Mouse (Mus musculus): ENCODE data around the gene Rps8. TPM values are rescaled to one million over a fixed set of nuclear protein-coding genes. Genes with fewer than 3 reads are reported as not detected.

Gene Rps8
- polyA plus RNA-seq, 1 experiment = 456 TPM

DNA sequence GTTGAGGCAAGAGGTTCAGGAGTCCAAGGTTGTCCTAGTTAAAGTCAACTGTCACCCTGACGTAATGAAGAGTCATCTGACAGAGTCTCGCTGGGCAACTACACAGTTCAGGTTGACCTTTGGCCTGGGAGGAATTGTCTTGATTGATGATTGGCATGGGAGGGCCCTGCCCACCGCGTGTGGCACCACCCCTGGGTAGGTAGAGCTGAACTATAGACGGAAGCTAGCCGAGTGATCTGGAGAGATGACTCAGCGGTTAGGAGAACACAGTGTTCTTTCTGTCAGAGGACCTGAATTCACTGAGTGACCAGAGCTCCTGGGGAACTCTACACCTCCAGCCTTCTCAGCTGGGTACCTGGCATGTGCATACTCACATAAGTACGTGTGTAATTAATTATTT is 20.0 kb downstream of the Rps8 start:
- TF ChIP-seq CTCF (IDR thresholded peaks at IDR 0.05; ENCODE audit: insufficient read depth, low read length) (no peak), POLR2A (IDR thresholded peaks at IDR 0.05; ENCODE audit: borderline replicate concordance, extremely low read depth, low read depth, low read length) (no peak)
- Histone ChIP-seq H3K4me3 (replicated peaks; ENCODE audit: extremely low read depth, low read depth, low read length) (no peak overlapping the region), H3K4me1 (ENCODE audit: control insufficient read depth, insufficient read depth, low read length) (peaks cover 5% of the 10 kb centered on the region)
- DNase-seq = peak; percentile 58
- 29% methylated on average over 8 of the region's 8 CpGs for WGBS

DNA sequence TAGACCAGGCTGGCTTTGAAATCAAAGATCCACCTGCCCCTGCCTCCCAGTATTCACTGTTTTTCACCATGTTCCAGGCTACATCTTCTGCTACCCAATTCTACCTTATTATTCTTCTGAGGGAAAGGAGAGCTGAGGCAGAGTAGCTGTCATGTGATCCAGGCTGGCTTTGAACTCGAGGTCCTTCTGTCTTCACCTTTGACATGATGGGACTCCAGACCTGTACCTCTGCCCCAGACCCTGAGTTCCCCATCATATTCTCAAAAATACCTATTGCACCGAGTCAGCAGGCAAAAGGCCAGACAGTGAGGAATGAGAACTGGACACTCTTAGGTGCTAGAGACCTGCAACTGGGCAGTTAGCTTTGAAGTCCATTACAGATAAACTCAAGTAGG is 21.4 kb downstream of the Rps8 start:
- TF ChIP-seq POLR2A (IDR thresholded peaks at IDR 0.05; ENCODE audit: borderline replicate concordance, extremely low read depth, low read depth, low read length) (no peak), CTCF (IDR thresholded peaks at IDR 0.05; ENCODE audit: insufficient read depth, low read length) (no peak)
- no peak for DNase-seq
- Histone ChIP-seq H3K4me3 (replicated peaks; ENCODE audit: extremely low read depth, low read depth, low read length) (no peak overlapping the region), H3K4me1 (ENCODE audit: control insufficient read depth, insufficient read depth, low read length) (peaks cover 5% of the 10 kb centered on the region)
- 29% methylated on average over 2 of the region's 2 CpGs for WGBS

DNA sequence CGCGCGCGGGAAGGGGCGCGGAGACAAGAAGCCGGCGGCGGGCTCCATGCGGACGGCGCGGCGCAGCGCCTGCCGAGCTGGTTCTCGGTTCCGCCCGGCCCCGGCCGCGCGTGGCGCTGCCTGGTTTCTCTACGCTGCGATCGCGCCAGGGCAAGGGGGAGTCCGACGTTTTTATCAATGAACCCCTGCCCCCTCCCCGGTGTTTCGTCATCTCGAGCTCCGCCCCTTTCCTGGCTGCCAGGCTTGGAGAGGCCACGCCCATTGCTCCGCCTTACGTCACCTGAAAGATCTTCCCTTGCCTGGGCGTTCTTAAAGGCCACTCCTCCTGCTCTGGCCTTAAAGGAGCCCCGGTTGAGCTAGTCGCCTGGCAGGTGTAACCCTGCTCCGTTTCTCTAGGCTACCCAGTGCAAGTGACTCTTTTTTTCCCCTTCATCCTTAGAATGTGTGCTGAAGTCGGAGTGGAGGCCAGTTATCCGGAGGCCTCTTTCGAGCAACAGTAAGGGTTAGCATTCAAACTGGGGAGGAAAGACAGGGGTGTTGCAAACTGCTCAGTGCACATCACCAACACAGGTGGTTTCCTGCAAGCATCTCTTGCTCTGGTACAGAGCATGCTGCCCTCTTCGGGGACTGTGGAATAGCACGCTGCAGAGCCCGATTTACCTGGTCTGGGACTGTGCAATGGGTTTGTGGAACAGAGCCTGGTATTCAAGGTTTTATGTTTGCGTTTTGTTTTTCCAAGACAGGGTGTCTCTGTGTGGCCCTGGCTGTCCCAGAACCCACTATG is 22.0 kb downstream of the Rps8 start, which contains the start of gene Plk3:
Gene Plk3 (minus strand): TSS at position 147 of the 784 bp plus-strand sequence.
- DNase-seq = peak; percentile 99
- TF ChIP-seq POLR2A (IDR thresholded peaks at IDR 0.05; ENCODE audit: borderline replicate concordance, extremely low read depth, low read depth, low read length) = peak; percentile 78; the same call in 1 of the 2 replicates
- TF ChIP-seq CTCF (IDR thresholded peaks at IDR 0.05; ENCODE audit: insufficient read depth, low read length) = no peak
- WGBS = 2% methylated on average over 46 of the region's 48 CpGs

DNA sequence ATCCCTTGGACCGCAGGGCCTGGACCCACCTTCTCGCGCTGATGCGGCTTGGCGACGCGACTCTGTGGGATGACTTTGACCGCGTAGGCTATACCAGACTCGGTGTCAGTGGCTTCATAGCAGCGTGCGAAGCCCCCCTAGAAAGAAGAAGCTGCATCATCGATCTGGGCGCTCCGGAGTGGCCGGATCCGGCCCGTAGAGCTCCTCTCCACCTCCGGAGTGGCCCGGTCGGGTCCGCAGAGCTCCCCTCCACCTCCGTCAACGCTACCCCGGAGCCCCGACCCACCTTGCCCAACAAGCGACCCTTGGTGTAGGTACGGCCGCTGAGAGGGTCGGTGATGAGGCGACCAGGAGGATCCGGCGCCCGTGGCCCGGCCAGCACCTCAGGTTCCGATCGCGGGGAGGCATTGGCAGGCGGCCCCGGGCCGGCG is 22.7 kb downstream of the Rps8 start:
- peaks cover 5% of the 10 kb centered on the region for H3K4me1 ChIP-seq (ENCODE audit: control insufficient read depth, insufficient read depth, low read length)
- H3K4me3 ChIP-seq (replicated peaks; ENCODE audit: extremely low read depth, low read depth, low read length) = peak overlapping the region; percentile 74
- TF ChIP-seq CTCF (IDR thresholded peaks at IDR 0.05; ENCODE audit: insufficient read depth, low read length) (no peak), POLR2A (IDR thresholded peaks at IDR 0.05; ENCODE audit: borderline replicate concordance, extremely low read depth, low read depth, low read length) (no peak)
- WGBS = 1% methylated on average over 42 of the region's 42 CpGs
- no peak for DNase-seq

More for the DNA sequence above, 22.0 kb downstream of the Rps8 start, which contains the start of gene Plk3:
- Histone ChIP-seq H3K4me3 (replicated peaks; ENCODE audit: extremely low read depth, low read depth, low read length) (peak within 1 kb of the TSS; percentile 74), H3K4me1 (ENCODE audit: control insufficient read depth, insufficient read depth, low read length) (peaks cover 5% of the 10 kb centered on the region)

DNA sequence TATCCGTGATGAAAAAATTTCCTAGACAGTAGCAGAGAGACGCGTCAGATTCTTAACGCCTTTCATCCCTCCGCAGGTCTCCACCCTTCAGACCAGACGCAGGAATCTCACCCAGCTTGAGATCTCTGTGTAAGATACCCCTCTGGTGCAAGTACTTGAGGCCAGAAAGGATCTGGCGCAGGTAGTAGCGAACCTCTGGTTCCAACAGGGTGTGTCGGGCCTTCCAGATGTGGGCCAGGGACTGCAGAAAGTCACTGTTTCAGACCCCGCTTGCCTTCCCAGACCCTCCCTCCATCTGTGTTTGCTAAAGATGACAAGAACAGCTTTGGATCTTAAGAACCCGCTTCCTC is 23.3 kb downstream of the Rps8 start:
- no peak for TF ChIP-seq CTCF (IDR thresholded peaks at IDR 0.05; ENCODE audit: insufficient read depth, low read length)
- no peak for TF ChIP-seq POLR2A (IDR thresholded peaks at IDR 0.05; ENCODE audit: borderline replicate concordance, extremely low read depth, low read depth, low read length)
- no peak overlapping the region for H3K4me3 ChIP-seq (replicated peaks; ENCODE audit: extremely low read depth, low read depth, low read length)
- DNase-seq = no peak
- H3K4me1 ChIP-seq (ENCODE audit: control insufficient read depth, insufficient read depth, low read length) = peaks cover 5% of the 10 kb centered on the region
- WGBS = 60% methylated on average over 11 of the region's 11 CpGs

DNA sequence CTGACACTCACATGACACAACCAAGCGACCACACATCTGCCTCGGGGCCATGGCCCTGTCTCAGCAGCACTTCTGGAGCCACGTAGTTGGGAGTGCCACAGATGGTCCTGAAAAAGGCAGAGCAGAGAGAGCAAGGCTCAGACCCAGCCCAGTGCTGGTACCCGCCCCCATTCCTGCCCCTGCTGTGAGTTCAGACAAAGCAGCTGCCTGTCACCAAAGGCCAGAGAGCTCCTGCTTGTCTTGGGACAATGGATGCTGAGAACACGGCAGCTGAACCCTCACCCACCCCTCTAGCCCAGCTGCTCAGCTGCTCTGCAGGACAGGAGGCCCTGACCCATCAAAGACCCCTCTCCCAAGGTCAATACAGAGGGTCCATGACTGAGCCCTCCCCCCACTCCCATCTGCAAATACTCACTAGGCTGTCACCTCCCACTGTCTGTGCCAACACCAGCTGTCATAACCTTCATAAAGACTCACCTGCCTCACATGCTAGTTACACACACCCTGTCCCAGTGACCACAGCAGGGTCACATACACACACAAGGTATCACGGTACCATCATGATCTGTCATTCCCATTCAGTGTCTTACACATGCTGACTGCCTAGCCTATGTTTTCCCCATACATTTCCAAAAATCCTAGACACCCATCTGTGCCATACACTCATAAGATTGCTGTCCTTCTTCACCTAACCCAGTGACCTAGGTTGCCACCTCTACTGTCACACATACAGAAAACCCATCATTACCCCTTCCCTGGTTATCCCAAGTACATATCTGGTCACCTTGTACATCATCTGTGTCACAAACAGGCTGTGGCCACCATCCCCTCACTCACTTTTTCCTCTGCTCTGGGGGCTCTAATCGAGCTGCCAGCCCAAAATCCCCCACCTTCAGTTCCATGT is 23.9 kb downstream of the Rps8 start:
- 65% methylated on average over 7 of the region's 7 CpGs for WGBS
- Histone ChIP-seq H3K4me3 (replicated peaks; ENCODE audit: extremely low read depth, low read depth, low read length) (no peak overlapping the region), H3K4me1 (ENCODE audit: control insufficient read depth, insufficient read depth, low read length) (peaks cover 5% of the 10 kb centered on the region)
- no peak for DNase-seq
- TF ChIP-seq CTCF (IDR thresholded peaks at IDR 0.05; ENCODE audit: insufficient read depth, low read length) = no peak
- no peak for TF ChIP-seq POLR2A (IDR thresholded peaks at IDR 0.05; ENCODE audit: borderline replicate concordance, extremely low read depth, low read depth, low read length)

DNA sequence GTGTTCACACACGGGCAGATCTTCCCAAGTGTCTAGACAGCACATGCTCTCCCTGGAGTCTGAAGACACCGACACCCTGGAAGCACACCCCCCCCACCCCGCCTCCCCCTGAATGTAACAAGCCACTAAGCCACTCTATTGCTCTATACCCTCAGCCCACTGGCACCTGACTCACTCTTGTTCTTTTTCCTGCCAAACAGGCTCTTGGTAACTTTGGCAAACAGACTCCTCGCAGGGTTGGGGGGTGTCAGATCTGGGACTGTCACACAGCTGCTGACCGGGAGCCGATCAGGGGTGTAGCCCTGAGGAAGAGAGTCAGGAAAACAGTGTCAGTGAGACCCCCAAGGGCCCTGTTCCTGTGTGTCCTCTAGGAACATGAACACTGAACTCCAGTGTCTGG is 24.8 kb downstream of the Rps8 start:
- H3K4me1 ChIP-seq (ENCODE audit: control insufficient read depth, insufficient read depth, low read length) = peaks cover 11% of the 10 kb centered on the region
- no peak for DNase-seq
- 65% methylated on average over 6 of the region's 6 CpGs for WGBS
- no peak for TF ChIP-seq POLR2A (IDR thresholded peaks at IDR 0.05; ENCODE audit: borderline replicate concordance, extremely low read depth, low read depth, low read length)
- H3K4me3 ChIP-seq (replicated peaks; ENCODE audit: extremely low read depth, low read depth, low read length) = no peak overlapping the region

DNA sequence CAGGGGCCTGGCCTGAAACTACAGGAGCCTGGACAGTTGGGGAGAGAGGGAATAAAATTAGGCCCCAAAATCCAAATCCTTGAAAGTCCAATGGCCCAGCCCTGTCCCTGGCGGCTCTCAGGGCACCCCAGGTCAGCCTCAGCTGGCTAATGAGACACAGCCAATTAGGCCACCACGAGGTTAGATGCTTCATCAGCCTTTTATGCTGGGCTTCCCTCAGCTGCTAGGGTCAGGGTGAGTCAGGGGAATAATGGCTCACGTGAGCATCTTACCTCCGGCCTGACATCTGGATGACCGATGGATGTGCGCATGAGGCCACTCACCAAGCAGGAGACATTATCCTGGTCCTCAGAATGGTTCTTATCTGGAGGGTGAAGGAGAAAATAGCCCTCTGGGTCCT is 25.3 kb downstream of the Rps8 start:
- WGBS = 78% methylated on average over 6 of the region's 6 CpGs
- TF ChIP-seq CTCF (IDR thresholded peaks at IDR 0.05; ENCODE audit: insufficient read depth, low read length) = no peak
- DNase-seq = no peak
- Histone ChIP-seq H3K4me1 (ENCODE audit: control insufficient read depth, insufficient read depth, low read length) (peaks cover 12% of the 10 kb centered on the region), H3K4me3 (replicated peaks; ENCODE audit: extremely low read depth, low read depth, low read length) (no peak overlapping the region)

DNA sequence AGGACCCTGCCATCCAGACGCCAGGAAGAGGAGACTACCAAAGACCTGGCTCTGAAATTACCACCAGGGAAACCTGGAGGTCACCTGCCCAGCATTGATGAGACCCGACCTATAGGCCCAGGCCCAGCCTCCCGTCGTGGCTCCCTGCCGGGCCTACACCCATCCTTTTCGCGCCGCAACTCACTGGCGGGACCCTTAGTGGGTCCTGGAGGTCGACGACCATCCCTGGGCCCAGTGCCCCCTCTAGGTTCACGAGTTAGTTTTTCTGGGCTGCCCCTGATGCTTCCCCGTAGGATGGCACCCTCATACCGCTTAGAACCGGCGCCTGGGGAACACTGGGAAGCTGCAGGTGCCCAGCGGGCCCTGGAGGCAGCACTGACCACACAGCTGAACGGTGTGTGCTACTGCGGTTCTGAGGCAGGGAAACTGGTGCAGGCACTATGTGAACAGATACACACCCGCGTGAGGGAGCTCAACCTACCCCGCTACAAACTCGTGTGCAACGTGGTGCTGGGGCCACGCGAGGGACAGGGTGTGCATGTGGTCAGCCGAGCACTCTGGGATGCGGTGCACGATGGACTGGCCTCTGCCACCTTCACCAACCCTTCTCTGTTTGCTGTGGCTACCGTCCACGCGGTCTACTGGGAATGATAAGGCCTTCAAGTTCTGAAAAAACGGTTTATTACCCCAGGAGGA is 27.9 kb downstream of the Rps8 start:
- no peak for TF ChIP-seq CTCF (IDR thresholded peaks at IDR 0.05; ENCODE audit: insufficient read depth, low read length)
- no peak for TF ChIP-seq POLR2A (IDR thresholded peaks at IDR 0.05; ENCODE audit: borderline replicate concordance, extremely low read depth, low read depth, low read length)
- H3K4me1 ChIP-seq (ENCODE audit: control insufficient read depth, insufficient read depth, low read length) = peaks cover 25% of the 10 kb centered on the region
- no peak for DNase-seq
- no peak overlapping the region for H3K4me3 ChIP-seq (replicated peaks; ENCODE audit: extremely low read depth, low read depth, low read length)
- WGBS = 89% methylated on average over 33 of the region's 33 CpGs
